Mouse (Mus musculus): Measurements from ENCODE around the gene 5730455P16Rik. TPM values are rescaled to one million over a fixed set of nuclear protein-coding genes. Genes with fewer than 3 reads are reported as not detected.
"Not testable (repeated sequence)": the region's sequence is repeated elsewhere in the genome, so short reads cannot be mapped to it uniquely, and the experiment has no call there.

5730455P16Rik gene
- total RNA-seq, 2 experiments from 2014 or later: 15.2 to 17.5 TPM

DNA sequence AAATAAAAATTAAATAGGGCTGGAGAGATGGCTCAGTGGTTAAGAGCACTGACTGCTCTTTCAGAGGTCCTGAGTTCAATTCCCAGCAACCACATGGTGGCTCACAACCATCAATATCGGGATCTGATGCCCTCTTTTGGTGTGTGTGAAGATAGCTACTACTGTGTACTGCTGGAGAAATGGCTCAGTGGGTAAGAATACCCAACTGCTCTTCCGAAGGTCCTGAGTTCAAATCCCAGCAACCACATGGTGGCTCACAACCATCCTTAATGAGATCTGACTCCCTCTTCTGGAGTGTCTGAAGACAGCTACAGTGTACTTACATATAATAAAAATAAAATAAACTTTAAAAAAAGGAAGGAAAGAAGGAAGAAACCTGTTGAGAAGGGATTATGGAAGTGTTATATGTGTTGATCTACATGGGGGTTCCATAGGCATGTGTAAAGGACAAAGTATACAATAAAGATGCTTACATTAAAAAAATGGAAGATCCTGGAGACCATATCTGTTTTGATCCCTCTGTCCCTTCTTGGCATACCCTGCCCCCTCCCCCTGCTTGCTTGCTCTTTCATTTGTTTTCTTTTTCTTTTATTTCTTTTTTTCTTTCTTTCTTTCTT is 726 bp upstream of the 5730455P16Rik start:
- DNase-seq: not testable (repeated sequence)

DNA sequence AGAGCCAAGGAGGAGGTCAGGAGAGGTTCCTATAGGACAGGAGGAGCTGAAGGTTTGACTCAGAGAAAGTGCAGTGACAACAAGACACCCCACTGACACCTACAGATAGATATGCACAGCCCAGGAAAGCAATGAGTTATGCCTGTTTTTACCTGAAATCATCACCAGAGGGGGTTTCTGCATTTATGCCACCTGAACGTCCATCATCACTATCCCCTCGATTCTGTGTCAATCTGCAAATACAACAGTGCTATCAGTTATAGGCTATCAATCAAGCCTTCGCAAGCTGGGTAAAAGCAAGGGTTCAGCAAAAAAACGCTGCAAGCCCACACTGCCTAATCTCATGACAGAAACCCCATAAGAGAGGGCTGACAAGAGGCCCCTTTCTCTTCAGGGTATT is 1.2 kb downstream of the 5730455P16Rik start:
- DNase-seq: no peak

DNA sequence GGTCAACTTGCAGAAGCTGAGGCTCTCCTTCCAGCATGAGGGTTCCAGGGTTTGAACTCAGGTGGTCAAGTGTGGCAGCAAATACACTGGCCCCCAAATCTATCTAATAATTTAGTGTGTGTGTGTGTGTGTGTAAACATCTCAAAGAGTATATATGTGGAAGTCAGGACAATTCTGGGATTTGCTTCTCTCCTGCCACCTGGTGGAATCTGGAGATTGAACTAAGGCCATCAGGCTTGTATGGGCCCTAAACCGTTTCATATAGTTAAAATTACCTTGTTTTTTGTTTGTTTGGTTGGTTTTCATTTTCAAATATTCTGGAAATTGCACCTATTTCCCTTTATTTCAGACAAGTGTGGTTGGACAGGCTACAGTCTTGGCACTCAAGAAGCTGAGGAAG is 8.9 kb downstream of the 5730455P16Rik start:
- no peak for DNase-seq

GRCm38 (mm10) chr11:80354832-80355231 is 23.0 kb downstream of the 5730455P16Rik start:
- peak; percentile 24 for DNase-seq

- DNase-seq: peak; percentile 91
Measured at GRCm38 (mm10) chr11:80351832-80352430, 25.9 kb downstream of the 5730455P16Rik start.

DNA sequence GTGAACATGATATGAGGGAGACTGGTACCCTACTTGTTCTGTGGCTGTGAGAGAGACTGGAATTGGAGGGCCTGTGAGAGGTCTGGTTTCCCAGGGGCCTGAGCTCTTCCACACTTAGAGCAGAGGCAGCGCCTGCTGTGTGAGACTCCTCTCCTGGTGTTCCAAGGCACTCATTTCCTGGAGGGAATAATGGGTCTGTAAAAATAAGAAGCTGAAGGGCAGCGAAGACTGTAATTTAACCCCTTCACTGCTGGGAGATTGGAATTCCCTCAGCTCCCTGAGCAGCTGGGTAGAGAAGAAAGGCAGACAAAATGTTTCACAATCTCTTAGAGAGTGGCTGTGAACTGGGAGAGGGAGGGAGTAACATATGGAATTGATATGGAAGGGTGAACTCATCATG is 35.4 kb downstream of the 5730455P16Rik start:
- DNase-seq: no peak

- no peak for DNase-seq
Measured at GRCm38 (mm10) chr11:80336351-80336730, 41.5 kb downstream of the 5730455P16Rik start.

DNA sequence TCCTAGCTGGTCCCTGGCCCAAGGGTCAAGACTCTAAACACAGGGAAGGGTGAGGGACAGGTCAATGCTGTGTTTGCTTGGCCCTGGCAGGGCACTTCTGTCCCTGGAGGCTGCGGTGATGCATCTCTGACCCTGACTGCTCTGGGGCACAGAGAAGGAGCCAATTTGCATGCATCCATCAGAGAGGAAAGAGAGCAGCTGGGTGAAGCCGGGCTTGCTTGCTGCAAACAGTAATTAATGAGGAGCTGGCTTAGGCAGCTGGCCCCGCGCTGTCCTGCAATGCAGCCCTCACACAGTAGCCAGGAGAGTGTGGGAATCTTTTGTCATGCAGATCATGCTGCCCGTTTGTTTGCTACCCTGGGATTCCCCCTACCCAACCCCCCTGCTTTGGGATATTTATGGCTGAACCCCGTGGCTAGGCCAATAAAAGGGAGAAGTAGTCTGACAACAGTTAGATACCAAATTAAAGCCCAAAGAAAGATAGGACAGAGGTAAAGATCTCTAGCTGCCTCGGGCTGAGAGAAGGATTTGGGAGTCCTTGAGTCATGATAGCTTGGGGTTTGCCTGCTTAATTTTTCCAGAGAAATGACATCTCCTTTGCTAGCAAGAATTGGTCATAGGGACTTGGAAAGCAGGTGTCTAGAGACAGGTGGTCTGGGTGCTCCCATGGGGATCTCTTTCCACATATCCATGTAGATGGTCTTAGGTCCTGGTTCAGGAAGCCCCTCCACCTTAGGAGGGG is 42.1 kb downstream of the 5730455P16Rik start:
- DNase-seq: no peak

DNA sequence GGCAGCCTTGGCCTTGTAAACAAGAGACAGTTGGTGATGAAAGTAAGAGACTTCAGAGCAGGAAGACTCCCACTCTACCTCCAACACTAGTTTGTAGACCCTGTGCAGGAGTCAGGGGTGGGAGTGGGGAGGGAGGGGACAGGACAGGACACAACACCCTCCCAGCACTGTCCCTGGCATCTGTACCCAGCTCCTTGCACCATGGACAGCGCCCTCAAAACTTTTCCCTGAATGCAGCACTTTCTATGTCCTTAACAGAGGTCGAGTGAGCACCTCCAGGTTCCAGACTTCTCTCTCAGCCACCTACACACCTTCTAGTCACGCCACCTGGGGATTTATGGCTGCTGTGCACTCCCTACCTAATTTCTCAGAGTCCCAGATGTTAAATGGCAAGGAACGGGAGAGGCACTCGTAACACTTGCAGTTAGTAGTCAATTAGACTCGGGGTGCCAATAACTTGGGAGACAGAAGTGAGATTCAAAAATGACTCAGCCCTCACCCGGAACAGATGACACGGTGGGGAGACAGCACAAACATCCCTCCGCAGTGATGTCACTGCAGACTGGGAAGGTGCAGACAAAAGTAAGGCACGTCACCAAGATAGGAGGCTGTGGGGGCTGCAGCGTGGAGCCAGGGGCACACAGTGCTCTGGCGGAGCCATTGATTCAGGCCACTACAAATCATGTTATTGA is 45.0 kb downstream of the 5730455P16Rik start:
- DNase-seq: peak; percentile 16

DNA sequence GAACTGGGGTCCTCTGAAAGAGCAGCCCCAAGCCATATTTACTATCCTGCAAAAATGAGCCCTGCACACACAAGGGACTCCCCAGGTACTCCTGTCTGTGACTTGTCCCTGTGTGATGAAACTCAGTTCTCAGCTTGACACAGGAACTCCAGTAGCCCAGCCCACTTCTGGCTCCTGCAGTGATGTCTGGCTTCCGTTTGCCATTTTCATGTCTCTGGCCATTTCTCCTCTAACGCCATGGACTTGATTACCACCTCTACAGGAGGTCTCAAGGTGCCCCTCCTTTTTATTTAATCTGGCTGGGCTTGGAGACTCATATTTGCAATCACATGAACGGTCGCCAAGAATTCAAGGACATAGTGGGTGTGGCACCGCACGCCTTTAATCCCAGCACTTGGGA is 53.2 kb downstream of the 5730455P16Rik start:
- no peak for DNase-seq

GRCm38 (mm10) chr11:80323255-80323654 is 54.6 kb downstream of the 5730455P16Rik start:
- DNase-seq: no peak

DNA sequence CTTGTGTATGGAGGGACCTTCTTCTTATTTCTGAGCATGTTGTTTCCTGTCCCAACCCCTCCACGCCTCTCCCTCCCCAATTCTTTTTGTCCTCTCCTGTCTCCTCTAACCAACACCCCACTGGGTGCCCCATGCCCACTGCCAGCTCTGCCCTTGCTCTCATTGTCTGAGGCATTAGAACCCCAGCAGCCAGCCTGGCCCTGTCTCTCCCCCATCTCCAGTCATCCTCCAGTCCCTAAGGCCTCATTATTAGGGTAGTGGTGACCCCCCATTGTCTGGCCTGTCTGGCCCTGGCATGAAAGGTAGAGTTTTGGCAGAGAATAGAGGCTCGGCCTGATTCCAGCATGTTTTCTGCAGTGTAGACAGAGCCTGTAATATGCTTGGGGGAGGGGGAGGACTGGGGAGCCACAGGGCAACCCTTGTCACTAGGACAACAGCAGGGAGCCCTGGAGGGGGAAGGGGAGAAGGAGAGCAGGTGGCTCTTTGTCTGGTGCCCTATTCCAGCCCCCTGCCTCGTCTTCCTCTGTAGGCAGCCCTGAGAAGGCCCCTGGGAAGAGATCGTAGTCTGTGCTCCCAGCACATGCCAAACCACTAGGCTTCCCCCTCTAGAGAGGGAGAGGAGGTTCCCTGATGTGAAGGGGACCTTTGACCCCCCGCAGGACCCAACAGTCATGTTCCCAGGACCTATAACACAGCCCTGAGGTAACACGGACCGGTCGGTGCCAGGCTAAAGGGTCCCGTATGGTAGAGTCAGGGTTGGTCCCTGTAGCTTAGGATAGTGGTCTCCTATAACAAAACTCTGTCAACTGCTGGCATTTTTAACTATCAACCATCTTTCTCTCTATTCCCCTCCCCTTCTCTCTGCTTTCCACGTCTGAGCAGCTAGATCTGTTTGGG is 61.8 kb downstream of the 5730455P16Rik start:
- no peak for DNase-seq

- DNase-seq: no peak
Measured at GRCm38 (mm10) chr11:80313944-80314343, 63.9 kb downstream of the 5730455P16Rik start.

GRCm38 (mm10) chr11:80313462-80313861 is 64.4 kb downstream of the 5730455P16Rik start:
- DNase-seq: no peak

- peak; percentile 42 for DNase-seq
Measured at GRCm38 (mm10) chr11:80312565-80312964, 65.3 kb downstream of the 5730455P16Rik start.

GRCm38 (mm10) chr11:80312049-80312448 is 65.8 kb downstream of the 5730455P16Rik start:
- DNase-seq: no peak

DNA sequence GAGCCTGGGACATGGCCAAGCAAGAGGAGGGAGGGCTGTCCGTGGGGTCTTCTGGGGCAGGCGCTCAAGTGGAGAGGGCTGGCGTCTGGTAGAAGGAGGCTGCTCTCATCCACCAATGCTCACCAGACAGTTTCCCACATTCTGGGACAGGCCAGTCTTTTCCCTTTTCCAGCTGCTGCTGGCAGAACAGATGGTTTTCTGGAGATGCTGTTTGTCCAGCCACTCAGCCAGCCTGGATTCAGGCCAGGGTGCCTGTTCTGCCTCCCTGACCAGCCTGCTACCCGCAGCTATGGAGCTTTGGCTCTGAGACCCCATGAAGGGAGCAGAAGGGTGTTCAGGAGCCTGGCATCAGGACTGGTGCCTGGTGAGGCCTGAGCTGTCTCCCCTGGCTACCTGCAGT is 66.6 kb downstream of the 5730455P16Rik start:
- DNase-seq: no peak

Other genes with a start within 250 kb of the 5730455P16Rik start
- 10 to 100 TPM; 19.1 to 19.5 TPM for gene Tefm, start 235.9 kb downstream of the 5730455P16Rik start, total RNA-seq (2021)
- gene Adap2, start 223.9 kb downstream of the 5730455P16Rik start, total RNA-seq (2021): 1 to 10 TPM; 3.6 to 4.3 TPM
- gene Rnf135, start 194.2 kb downstream of the 5730455P16Rik start, total RNA-seq (2021): 1 to 10 TPM; 5.2 to 8.5 TPM
- 10 to 100 TPM; 62.6 to 63.8 TPM for gene Rhot1, start 169.0 kb downstream of the 5730455P16Rik start, total RNA-seq (2021)
- 1 to 10 TPM; 1.7 to 1.8 TPM for gene Rhbdl3, start 77.1 kb downstream of the 5730455P16Rik start, total RNA-seq (2021)
- gene Zfp207, start 5.2 kb upstream of the 5730455P16Rik start, total RNA-seq (2021): 100 to 1,000 TPM; 101 to 112 TPM
- gene Psmd11, start 50.6 kb upstream of the 5730455P16Rik start, total RNA-seq (2021): 100 to 1,000 TPM; 104 to 111 TPM
- 1 to 10 TPM; 1.2 to 1.8 TPM for gene Cdk5r1, start 99.0 kb upstream of the 5730455P16Rik start, total RNA-seq (2021)